ENCODE assay signal across 23 mouse cellular contexts in the genomic region with DNA sequence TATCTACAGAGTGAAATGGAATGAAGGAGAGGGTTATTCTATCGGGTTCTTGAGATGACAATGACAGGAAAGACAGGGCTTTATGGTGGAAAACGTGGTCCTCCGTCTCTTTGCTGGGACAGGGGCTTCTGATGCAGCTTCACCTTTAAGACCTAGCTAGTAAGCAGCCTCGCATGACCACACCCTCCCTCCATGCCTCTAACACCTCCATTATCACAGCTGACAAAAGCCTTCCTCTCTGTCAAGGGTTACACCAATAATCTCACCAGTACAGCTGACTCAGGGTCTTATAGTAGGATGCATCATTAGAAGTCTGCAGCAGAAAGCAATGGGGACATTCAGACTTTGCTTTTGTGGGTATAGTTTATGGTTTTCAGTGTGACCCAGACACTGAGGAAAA.
"Had no signal": no experiment of that assay in that cellular context is flagged by ENCODE, and none has a peak within 500 bp of the region (broad histone marks: within the 10 kb centered on the region; RNA-seq: fewer than 3 reads in every experiment).

No protein-coding gene starts in this region.

- H3K27me3 ChIP-seq: lung, embryonic 15.5 days; neural tube, embryonic 12.5 days; neural tube, embryonic 15.5 days had no signal

- H3K9ac ChIP-seq: lung, embryonic 15.5 days; neural tube, embryonic 12.5 days; neural tube, embryonic 15.5 days had no signal

- H3K9me3 ChIP-seq: lung, embryonic 15.5 days; megakaryocyte, embryonic 14.5 days; neural tube, embryonic 12.5 days; neural tube, embryonic 15.5 days had no signal

- H3K36me3 ChIP-seq: lung, embryonic 15.5 days; neural tube, embryonic 12.5 days; neural tube, embryonic 15.5 days had no signal

- ATAC-seq: intestine, embryonic 16.5 days had no signal

- H3K4me2 ChIP-seq: lung, embryonic 15.5 days; midbrain, embryonic 11.5 days; neural tube, embryonic 12.5 days; neural tube, embryonic 15.5 days had no signal

- H3K4me3 ChIP-seq: left cerebral cortex, adult 2 months; lung, embryonic 15.5 days; megakaryocyte, embryonic 14.5 days; neural tube, embryonic 12.5 days; neural tube, embryonic 15.5 days had no signal

- H3K27ac ChIP-seq: left cerebral cortex, adult 2 months; lung, embryonic 15.5 days; neural tube, embryonic 12.5 days; neural tube, embryonic 15.5 days; stomach, postnatal 0 days had no signal

- DNase-seq: kidney, adult 18-20 months; kidney, adult 9 months; kidney, postnatal 14 days; kidney, postnatal 4 days; layer of hippocampus, postnatal 36 days; lung, adult 18-20 months; lung, postnatal 10 days; lung, postnatal 36 days; midbrain, embryonic 14.5 days; right cerebral cortex, adult 18-20 months; right cerebral cortex, postnatal 14 days; right cerebral cortex, postnatal 4 days; thymus, adult 2 months; thymus, postnatal 14 days; thymus, postnatal 4 days had no signal
